Mouse (Mus musculus) ES-Bruce4 (cell line): ENCODE results near the gene Hpn. TPM values are rescaled to one million over a fixed set of nuclear protein-coding genes. Genes with fewer than 3 reads are reported as not detected.

Experiments used
- H3K27ac ChIP-seq: 2 replicates; pipeline ENCODE4 v1.5.1; 2012; ENCODE audit warnings: low read length, inconsistent platforms; ENCODE audit not compliant: insufficient read depth
- H3K27me3 ChIP-seq: 2 replicates; pipeline ENCODE4 v1.6.1; 2012; ENCODE audit warnings: mild to moderate bottlenecking, low read length, inconsistent platforms; ENCODE audit not compliant: control insufficient read depth, poor library complexity, insufficient read depth, severe bottlenecking
- H3K36me3 ChIP-seq: 2 replicates; pipeline ENCODE4 v1.6.1; 2012; ENCODE audit warnings: inconsistent platforms, mild to moderate bottlenecking, low read length, moderate library complexity; ENCODE audit not compliant: control insufficient read depth, poor library complexity, insufficient read depth, severe bottlenecking
- H3K4me1 ChIP-seq: one replicate; pipeline ENCODE4 v1.8.1; 2011; ENCODE audit warnings: low read length; ENCODE audit not compliant: control insufficient read depth, insufficient read depth
- H3K4me3 ChIP-seq: 2 replicates; pipeline ENCODE4 v1.5.1; 2011; ENCODE audit warnings: low read depth, mild to moderate bottlenecking, low read length
- H3K9ac ChIP-seq: 2 replicates; pipeline ENCODE4 v1.6.1; 2012; ENCODE audit warnings: low read depth, mild to moderate bottlenecking, inconsistent platforms; ENCODE audit not compliant: poor library complexity, severe bottlenecking
- H3K9me3 ChIP-seq: replicated peaks from 2 replicates; pipeline ENCODE4 v1.6.1; 2012; ENCODE audit warnings: mild to moderate bottlenecking, low read length, inconsistent platforms; ENCODE audit not compliant: control insufficient read depth, poor library complexity, insufficient read depth, severe bottlenecking
- CTCF ChIP-seq: IDR thresholded peaks from one replicate; pipeline ENCODE4 v1.8.1; 2011; ENCODE audit warnings: low read depth, low read length
- EP300 ChIP-seq: IDR thresholded peaks from 2 replicates; pipeline ENCODE4 v1.6.1; 2011; ENCODE audit warnings: low read depth, low read length; ENCODE audit not compliant: insufficient read depth
- POLR2A ChIP-seq: IDR thresholded peaks from one replicate; pipeline ENCODE4 v1.8.1; 2011; ENCODE audit warnings: low read length; ENCODE audit not compliant: insufficient read depth
- polyA plus RNA-seq: library from polyadenylated mRNA; stranded (reverse); fragments of >200 nt; gene quantifications from 2 replicates; pipeline ENCODE4 v1.2.4, GENCODE M21; 2011; ENCODE audit warnings: low read depth; ENCODE audit not compliant: missing spikeins, insufficient read depth, insufficient read length

The Hpn gene
- polyA plus RNA-seq, 1 experiment, result 28.7 TPM

DNA sequence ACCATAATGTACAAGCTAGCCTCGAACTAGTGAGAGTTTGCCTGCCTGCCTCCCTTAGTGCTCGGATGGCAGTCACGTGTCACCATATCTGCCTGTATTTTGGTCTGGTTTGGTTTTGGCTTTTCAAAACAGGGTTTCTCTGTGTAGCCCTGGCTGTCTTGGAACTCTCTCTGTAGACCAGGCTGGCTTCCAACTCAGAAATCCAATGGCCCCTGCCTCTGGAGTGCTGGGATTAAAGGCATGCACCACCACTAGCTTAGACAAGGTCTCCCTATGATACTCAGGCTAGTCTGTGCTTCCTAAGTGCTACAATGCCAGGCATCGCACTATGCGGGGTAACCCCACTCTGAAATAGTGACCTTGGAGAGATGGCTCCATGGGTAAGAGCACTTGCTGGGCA is 5.3 kb downstream of the Hpn start:
- Histone ChIP-seq H3K27ac (no peak overlapping the region), H3K9me3 (no peaks in the 10 kb centered on the region), H3K36me3 (no peaks in the 10 kb centered on the region), H3K9ac (no peak overlapping the region), H3K27me3 (no peaks in the 10 kb centered on the region), H3K4me3 (no peak overlapping the region), H3K4me1 (no peaks in the 10 kb centered on the region)
- TF ChIP-seq CTCF (no peak), EP300 (no peak), POLR2A (no peak)

DNA sequence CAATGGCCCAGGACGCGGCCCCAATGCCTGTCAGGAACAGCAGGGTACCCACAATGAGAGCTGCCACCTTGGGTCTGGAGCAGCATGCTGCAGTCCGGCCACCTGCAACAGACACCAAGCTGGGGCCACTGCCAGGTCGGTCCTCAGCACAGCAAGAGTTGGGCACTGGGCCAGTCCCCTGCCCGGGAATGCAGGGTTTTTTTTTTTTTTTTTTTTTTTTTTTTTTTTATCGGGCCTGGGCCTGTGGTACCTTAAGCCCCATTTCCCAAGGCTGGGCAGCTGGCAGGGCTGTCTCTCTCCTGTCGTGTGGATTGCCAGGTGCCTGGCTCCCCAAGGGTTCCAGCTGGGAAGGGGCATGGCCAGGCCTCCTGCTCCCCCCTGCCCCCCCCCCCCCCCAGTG is 6.0 kb downstream of the Hpn start:
- Histone ChIP-seq H3K4me3 (no peak overlapping the region), H3K9ac (no peak overlapping the region), H3K9me3 (no peaks in the 10 kb centered on the region), H3K36me3 (no peaks in the 10 kb centered on the region), H3K4me1 (no peaks in the 10 kb centered on the region), H3K27ac (no peak overlapping the region), H3K27me3 (no peaks in the 10 kb centered on the region)
- no peak for TF ChIP-seq POLR2A
- TF ChIP-seq CTCF, result no peak
- TF ChIP-seq EP300, result no peak

- H3K27ac ChIP-seq, result no peak overlapping the region
- H3K4me3 ChIP-seq, result no peak overlapping the region
- H3K4me1 ChIP-seq, result no peaks in the 10 kb centered on the region
- no peaks in the 10 kb centered on the region for H3K36me3 ChIP-seq
- H3K27me3 ChIP-seq, result no peaks in the 10 kb centered on the region
- TF ChIP-seq EP300 (no peak), CTCF (no peak), POLR2A (no peak)
- H3K9me3 ChIP-seq, result no peaks in the 10 kb centered on the region
- no peak overlapping the region for H3K9ac ChIP-seq
Measured at GRCm38 (mm10) chr7:31107781-31108180, 7.3 kb downstream of the Hpn start.

DNA sequence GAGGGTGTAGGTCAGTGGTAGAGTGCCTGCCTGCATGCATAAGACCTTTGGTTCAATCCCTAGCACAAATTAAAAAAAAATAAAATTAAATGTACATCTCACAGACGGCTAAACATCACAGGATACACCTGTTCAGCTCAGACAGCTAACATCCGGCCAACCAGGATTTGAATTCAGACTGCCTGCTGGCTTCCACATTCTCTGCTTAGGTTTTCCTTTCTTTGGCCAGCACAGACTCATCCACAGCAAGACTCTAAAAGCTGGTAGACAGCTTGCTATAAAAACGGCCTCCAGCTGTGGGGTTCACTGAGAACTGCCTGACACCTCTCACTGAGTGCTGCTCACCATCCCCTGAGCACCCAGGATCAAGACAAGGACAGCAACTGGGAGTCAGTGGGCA is 8.9 kb downstream of the Hpn start:
- Histone ChIP-seq H3K36me3 (no peaks in the 10 kb centered on the region), H3K9me3 (no peaks in the 10 kb centered on the region), H3K27me3 (no peaks in the 10 kb centered on the region), H3K27ac (no peak overlapping the region), H3K9ac (no peak overlapping the region), H3K4me3 (no peak overlapping the region), H3K4me1 (no peaks in the 10 kb centered on the region)
- TF ChIP-seq EP300 (no peak), POLR2A (no peak), CTCF (no peak)

DNA sequence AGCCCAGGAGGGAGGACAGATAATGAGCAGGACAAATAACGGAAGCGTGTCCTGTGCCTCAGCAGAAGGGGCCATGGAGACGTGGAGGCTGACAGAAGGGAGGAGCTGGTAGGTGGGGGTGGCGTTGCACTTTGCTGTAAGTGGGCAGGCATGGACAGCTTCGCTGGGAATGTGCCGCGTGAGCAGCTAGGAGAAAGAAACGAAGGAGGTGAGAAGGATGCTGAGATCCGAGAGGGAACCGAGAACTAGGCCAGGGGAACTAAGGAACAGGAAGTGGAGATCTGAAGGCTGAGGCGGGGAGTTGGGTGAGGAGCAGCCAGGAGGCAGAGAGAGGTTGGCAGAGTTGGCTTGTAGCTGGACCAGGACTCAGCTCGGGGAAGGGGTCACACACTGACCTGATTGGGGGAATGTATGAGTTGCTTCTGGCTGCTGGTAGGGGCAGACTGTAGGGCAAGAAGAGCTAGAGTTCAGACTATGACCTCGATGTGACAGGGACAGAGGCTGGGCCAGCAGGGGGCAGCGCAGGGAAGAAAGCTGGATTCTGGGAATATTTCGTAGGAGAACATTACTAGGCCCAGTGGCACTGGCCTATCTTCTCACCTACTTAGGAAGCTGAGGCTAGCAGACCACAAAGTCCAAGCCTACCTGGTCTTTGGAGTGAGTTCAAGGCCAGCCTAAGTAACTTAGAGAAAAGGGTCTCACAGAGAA is 9.9 kb downstream of the Hpn start:
- TF ChIP-seq CTCF, result peak; percentile 71
- TF ChIP-seq POLR2A, result no peak
- Histone ChIP-seq H3K27me3 (no peaks in the 10 kb centered on the region), H3K4me1 (no peaks in the 10 kb centered on the region), H3K9ac (no peak overlapping the region), H3K27ac (no peak overlapping the region), H3K36me3 (no peaks in the 10 kb centered on the region), H3K4me3 (no peak overlapping the region), H3K9me3 (no peaks in the 10 kb centered on the region)

DNA sequence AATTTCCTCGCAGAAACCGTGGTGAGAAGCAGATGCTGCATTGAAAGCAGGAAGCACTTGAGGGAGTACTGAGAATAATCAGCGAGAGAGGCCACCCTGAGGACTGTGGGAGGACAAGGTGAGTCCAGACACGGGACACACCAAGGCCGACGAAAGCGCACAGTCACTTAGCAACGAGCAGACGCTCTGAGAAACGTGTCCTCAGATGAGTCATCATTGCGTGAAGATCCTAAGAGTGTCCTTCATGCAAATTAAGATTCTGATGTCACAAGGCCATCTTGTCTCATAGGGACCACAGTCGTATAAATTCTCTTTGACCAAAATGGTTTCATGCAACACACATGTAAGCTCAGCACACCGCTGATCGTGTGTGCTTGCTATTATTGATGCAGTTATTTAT is 14.3 kb downstream of the Hpn start:
- H3K4me1 ChIP-seq, result no peaks in the 10 kb centered on the region
- no peaks in the 10 kb centered on the region for H3K36me3 ChIP-seq
- TF ChIP-seq EP300, result no peak
- TF ChIP-seq CTCF, result no peak
- no peak for TF ChIP-seq POLR2A
- H3K27me3 ChIP-seq, result no peaks in the 10 kb centered on the region
- H3K27ac ChIP-seq, result no peak overlapping the region
- no peak overlapping the region for H3K4me3 ChIP-seq
- no peaks in the 10 kb centered on the region for H3K9me3 ChIP-seq
- no peak overlapping the region for H3K9ac ChIP-seq
